Mouse (Mus musculus) hindbrain, postnatal 0 days (tissue): ENCODE results near the gene Mfng. TPM values are rescaled to one million over a fixed set of nuclear protein-coding genes. Genes with fewer than 3 reads are reported as not detected.

Experiments
- ATAC-seq: fragments of 200-750 bp; cut with Nextera tagmentation; 2 replicates; pipeline ENCODE4 v1.8.0; 2017; ENCODE audit warnings: mild to moderate bottlenecking, moderate TSS enrichment, moderate library complexity
- DNase-seq: peaks from one replicate; pipeline ENCODE4 v3.0.0-alpha.2; 2015; ENCODE audit warnings: low spot score
- H3K27ac ChIP-seq: fragments of 300-500 bp; sonication (generic); 2 replicates; pipeline ENCODE4 v1.5.1; 2014; ENCODE audit warnings: mild to moderate bottlenecking
- H3K27me3 ChIP-seq: fragments of 300-500 bp; sonication (generic); 2 replicates; pipeline ENCODE4 v1.6.1; 2014; ENCODE audit warnings: low read length, mixed read lengths; ENCODE audit not compliant: insufficient read depth
- H3K36me3 ChIP-seq: fragments of 300-500 bp; sonication (generic); 2 replicates; pipeline ENCODE4 v1.6.1; 2014; ENCODE audit warnings: low read length, mixed read lengths; ENCODE audit not compliant: insufficient read depth
- H3K4me1 ChIP-seq: fragments of 300-500 bp; sonication (generic); 2 replicates; pipeline ENCODE4 v1.6.1; 2014; ENCODE audit warnings: antibody characterized with exemption, low read length, mixed read lengths; ENCODE audit not compliant: insufficient read depth
- H3K4me2 ChIP-seq: fragments of 300-500 bp; sonication (generic); 2 replicates; pipeline ENCODE4 v1.6.1; 2014; ENCODE audit warnings: low read depth, mild to moderate bottlenecking, low read length, moderate library complexity, mixed read lengths
- H3K4me3 ChIP-seq: fragments of 300-500 bp; sonication (generic); 2 replicates; pipeline ENCODE4 v1.5.1; 2014; ENCODE audit warnings: low read length
- H3K9ac ChIP-seq: fragments of 300-500 bp; sonication (generic); replicated peaks from 2 replicates; pipeline ENCODE4 v1.6.1; 2014; ENCODE audit warnings: mild to moderate bottlenecking, low read length, moderate library complexity, mixed read lengths
- H3K9me3 ChIP-seq: fragments of 300-500 bp; sonication (generic); 2 replicates; pipeline ENCODE4 v1.6.1; 2016; ENCODE audit warnings: low read length, mixed read lengths
- CTCF ChIP-seq: IDR thresholded peaks from 2 replicates; pipeline ENCODE4 v1.5.1; 2016; ENCODE audit warnings: antibody characterized with exemption, control low read depth, low read depth
- WGBS: fragments of 180-500 bp; shearing (Covaris S2); extraction: QIAGEN DNeasy Blood & Tissue Kit; methylation state at CpG from one replicate; pipeline ENCODE4 v1.1.7; 2014; 5-methylcytosine and 5-hydroxymethylcytosine counted together
- polyA plus RNA-seq: library from polyadenylated mRNA; unstranded; fragments of >200 nt; fragmentation: Nextera tagmentation; extraction: Ambion mirVana; gene quantifications from 2 replicates; pipeline ENCODE4 v1.2.1, GENCODE M21; 2015
- total RNA-seq: library from RNA; depleted of rRNA; stranded (reverse); fragments of >200 nt; gene quantifications from 2 replicates; pipeline ENCODE4 v1.2.3, GENCODE M21; 2014

Gene Mfng
- total and polyA plus RNA-seq, 2 experiments from 2014 or later = 15.2 to 17.9 TPM

- H3K4me2 ChIP-seq = peak overlapping the region; percentile 65
- 2% methylated on average over 65 of the region's 67 CpGs for WGBS
- H3K9me3 ChIP-seq = no peaks in the 10 kb centered on the region
- H3K4me3 ChIP-seq = peak overlapping the region; percentile 48
- DNase-seq = no peak
- H3K4me1 ChIP-seq = peaks cover 6% of the 10 kb centered on the region
- H3K27me3 ChIP-seq = peaks cover 7% of the 10 kb centered on the region; the same call in 1 of the 2 replicates
- 0 out of 2 replicates have a peak, but pooled peaks have one; percentile 15 for TF ChIP-seq CTCF
- no peaks in the 10 kb centered on the region for H3K36me3 ChIP-seq
- no peak for ATAC-seq
- H3K9ac ChIP-seq = peak overlapping the region; percentile 55
- peak overlapping the region; percentile 45; the same call in 1 of the 2 replicates for H3K27ac ChIP-seq
Observed at GRCm38 (mm10) chr15:78801971-78802741, 28.9 kb upstream of the Mfng start.

DNA sequence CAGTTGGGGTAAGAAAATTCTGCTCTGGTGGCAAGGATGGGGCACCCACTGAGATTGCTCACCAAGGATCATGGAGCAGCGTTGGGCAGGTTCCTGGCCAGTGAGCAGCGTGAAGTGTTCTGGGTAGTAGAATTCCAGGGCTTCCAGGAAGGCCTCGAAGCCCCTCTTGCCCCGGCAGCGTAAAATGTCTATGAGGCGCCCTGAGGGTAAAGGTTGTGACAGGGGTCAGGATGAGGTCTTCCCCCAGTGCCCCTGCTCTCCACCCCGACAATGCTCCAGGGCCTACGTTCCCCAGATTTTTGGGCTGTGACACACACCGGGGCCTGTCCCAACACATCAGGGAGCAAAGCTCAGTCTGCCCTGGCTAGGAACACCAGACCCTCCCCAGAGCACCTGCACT is 28.3 kb upstream of the Mfng start:
- Histone ChIP-seq H3K4me1 (peaks cover 6% of the 10 kb centered on the region), H3K9me3 (no peaks in the 10 kb centered on the region), H3K4me2 (peak overlapping the region; percentile 65), H3K9ac (peak overlapping the region; percentile 55; the same call in 1 of the 2 replicates), H3K27me3 (peaks cover 7% of the 10 kb centered on the region; the same call in 1 of the 2 replicates), H3K27ac (no peak overlapping the region), H3K36me3 (no peaks in the 10 kb centered on the region), H3K4me3 (peak overlapping the region; percentile 48; the same call in 1 of the 2 replicates)
- no peak for ATAC-seq
- no peak for TF ChIP-seq CTCF
- no peak for DNase-seq
- WGBS = 65% methylated on average over 9 of the region's 9 CpGs

DNA sequence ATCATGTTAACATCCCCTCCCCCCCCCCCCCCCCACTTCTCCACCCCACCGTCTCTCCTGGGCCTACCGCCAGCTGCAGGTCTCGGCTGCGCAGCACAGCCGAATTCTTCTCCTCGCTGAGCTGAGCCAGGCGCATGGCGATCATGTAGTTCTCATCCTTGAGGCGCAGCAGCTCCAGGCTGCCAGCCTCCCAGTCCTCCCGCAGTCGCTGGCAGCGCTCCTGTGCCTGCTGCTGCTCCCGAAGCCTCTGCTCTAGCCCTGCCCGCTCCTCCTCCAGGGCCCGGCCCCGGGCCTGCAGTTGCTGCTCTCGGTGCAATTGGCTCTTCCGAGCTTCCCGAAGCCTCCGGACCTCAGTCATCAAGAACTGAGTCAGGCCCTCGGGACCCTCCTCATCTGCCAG is 25.8 kb upstream of the Mfng start:
- WGBS = 24% methylated on average over 21 of the region's 21 CpGs
- H3K27me3 ChIP-seq = peaks cover 7% of the 10 kb centered on the region; the same call in 1 of the 2 replicates
- H3K36me3 ChIP-seq = no peaks in the 10 kb centered on the region
- peak overlapping the region; percentile 13; the same call in 1 of the 2 replicates for H3K9ac ChIP-seq
- H3K4me3 ChIP-seq = no peak overlapping the region
- ATAC-seq (peak; percentile 42; the same call in 1 of the 2 replicates), DNase-seq (peak; percentile 79)
- H3K4me2 ChIP-seq = 0 out of 2 replicates have a peak overlapping the region, but pooled peaks have one; percentile 25
- TF ChIP-seq CTCF = no peak
- H3K27ac ChIP-seq = no peak overlapping the region
- H3K4me1 ChIP-seq = peaks cover 6% of the 10 kb centered on the region
- no peaks in the 10 kb centered on the region for H3K9me3 ChIP-seq

DNA sequence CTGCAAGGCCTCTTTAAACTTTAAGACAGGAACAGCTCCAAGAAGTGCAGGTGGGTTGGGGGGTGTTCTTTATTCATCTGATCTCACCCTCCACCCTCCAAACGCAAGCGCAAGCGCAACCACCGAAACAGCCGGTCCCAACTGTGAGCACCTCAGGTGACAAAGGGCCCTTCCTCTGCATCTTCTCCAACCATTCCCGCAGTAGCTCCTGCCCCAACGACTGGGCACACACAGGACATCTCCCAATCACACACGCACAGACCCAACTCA is 23.7 kb upstream of the Mfng start:
- DNase-seq = no peak

DNA sequence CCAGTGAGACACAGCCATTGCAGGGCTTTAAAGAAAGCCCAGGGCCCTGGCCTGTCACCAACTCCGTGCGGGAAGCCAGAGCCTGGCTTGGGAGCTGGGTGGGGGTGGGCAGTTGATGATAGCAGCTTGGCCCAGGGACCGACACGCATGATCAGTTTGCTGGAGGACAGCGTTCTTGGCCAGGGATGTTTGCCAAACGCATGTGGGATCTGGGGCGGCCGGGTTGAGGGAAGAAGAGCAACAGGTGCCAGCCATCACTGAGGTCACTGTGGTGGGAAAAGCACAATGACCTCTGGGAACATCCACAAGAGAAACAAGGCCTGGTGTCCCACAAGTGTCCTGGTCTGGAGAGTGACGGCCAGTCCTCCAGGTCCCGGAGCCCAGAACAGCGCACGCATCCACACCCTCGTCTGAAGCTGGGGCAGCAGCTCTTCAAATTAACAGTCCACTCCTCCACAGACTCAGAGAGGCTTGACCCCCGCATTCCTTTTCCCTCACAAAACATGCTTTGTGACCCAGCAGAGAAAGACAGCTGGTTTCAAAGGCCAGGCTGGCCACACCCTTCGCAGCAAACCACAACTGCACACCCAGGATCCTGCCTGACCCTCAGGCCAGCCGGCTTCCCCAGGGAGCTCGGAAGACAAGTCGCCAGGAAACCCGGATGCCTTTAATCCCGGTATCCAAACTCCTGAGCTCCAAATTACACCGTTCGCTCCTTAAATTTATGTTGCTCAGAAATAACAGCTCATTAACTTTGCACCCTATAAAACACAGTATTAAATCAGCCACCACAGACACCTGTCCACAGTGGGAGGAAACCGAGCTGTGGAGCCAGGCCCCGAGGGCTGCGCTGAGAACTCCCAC is 23.2 kb upstream of the Mfng start:
- Histone ChIP-seq H3K27ac (no peak overlapping the region), H3K9me3 (no peaks in the 10 kb centered on the region), H3K4me1 (no peaks in the 10 kb centered on the region), H3K36me3 (no peaks in the 10 kb centered on the region), H3K9ac (no peak overlapping the region), H3K4me3 (no peak overlapping the region), H3K27me3 (peaks cover 2% of the 10 kb centered on the region; the same call in 1 of the 2 replicates), H3K4me2 (no peak overlapping the region)
- ATAC-seq (peak; percentile 53), DNase-seq (peak; percentile 75)
- no peak for TF ChIP-seq CTCF
- WGBS = 34% methylated on average over 25 of the region's 25 CpGs

More for the DNA sequence above, 23.7 kb upstream of the Mfng start:
- ATAC-seq = no peak
- Histone ChIP-seq H3K4me3 (no peak overlapping the region), H3K4me1 (0 out of 2 replicates have a peak, but pooled peaks cover under 1% of the 10 kb centered on the region), H3K4me2 (no peak overlapping the region), H3K9ac (no peak overlapping the region), H3K27me3 (peaks cover 7% of the 10 kb centered on the region; the same call in 1 of the 2 replicates), H3K9me3 (no peaks in the 10 kb centered on the region), H3K27ac (no peak overlapping the region), H3K36me3 (no peaks in the 10 kb centered on the region)
- 80% methylated on average over 8 of the region's 8 CpGs for WGBS
- TF ChIP-seq CTCF = no peak

DNA sequence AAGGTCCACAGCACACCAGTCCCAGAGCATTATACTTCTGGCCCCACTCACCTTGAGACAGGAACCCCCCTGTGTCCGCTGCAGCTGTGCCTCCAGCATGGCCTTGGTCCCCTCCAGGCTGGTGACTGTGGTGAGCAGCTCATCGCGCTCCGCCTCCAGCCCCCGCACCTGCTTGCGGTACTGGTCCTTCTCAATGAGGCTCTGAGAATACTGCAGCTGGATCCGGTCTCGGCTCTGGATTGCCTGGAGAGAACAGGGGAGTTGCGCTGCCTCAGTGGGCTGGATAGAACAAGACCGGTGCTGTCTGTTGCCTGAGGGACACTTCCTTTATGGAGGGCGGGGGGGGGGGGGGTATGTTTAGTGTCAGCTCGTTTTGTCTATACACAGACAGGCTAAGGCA is 17.7 kb upstream of the Mfng start:
- no peaks in the 10 kb centered on the region for H3K27me3 ChIP-seq
- H3K9ac ChIP-seq = no peak overlapping the region
- no peaks in the 10 kb centered on the region for H3K9me3 ChIP-seq
- DNase-seq (no peak), ATAC-seq (no peak)
- WGBS = 75% methylated on average over 11 of the region's 12 CpGs
- H3K36me3 ChIP-seq = no peaks in the 10 kb centered on the region
- no peak overlapping the region for H3K4me2 ChIP-seq
- H3K4me1 ChIP-seq = no peaks in the 10 kb centered on the region
- no peak overlapping the region for H3K4me3 ChIP-seq
- no peak for TF ChIP-seq CTCF
- no peak overlapping the region for H3K27ac ChIP-seq
